Mouse (Mus musculus): ENCODE measurements around the gene Mlf1. TPM values are rescaled to one million over a fixed set of nuclear protein-coding genes. Genes with fewer than 3 reads are reported as not detected.
A peak's percentile ranks its signal among the peaks of the same experiment; 100 is the strongest.

Mlf1 gene
- 6.7 TPM for polyA plus RNA-seq (2021)

DNA sequence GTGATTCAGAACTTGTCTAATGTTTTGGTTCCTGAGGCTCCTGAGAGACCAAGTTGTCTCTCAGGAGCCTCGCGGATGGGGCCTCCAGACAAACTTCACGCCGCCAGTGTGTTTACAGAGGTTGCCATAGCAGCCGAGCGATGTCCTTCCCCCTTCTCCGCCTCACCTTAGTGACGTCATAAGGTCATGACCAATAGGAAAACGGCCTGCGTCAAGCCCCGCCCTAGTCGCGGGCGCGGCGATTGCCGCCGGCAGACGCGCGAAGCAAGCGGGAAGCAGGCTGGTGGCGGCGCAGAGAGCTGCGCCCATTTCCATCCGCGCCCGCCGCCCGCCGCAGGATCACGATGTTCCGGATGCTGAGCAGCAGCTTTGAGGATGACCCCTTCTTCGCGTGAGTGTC lies at the start of gene Mlf1:
TSS of gene Mlf1 (plus strand) at position 226 of the 400 bp plus-strand sequence.
- in situ Hi-C loops (cut with MboI; ENCODE audit: low pct_unique_long_range_greater_than_20kb): no loop called here
- H3K27me3 ChIP-seq: peaks cover 35% of the 10 kb centered on the region
- peak; percentile 83 for DNase-seq (ENCODE audit: low read depth, low spot score)
- POLR2A ChIA-PET: interaction anchor here (0.7 to 1.5 kb wide), 4 partner anchors 56 to 799 kb away, joined by 3 to 6 read pairs (median 4); partner anchors contain the start of gene Gfm1
- CTCF ChIA-PET: no interaction called here
- peak; percentile 92 for ATAC-seq
- no peak for TF ChIP-seq CTCF (IDR thresholded peaks at IDR 0.05)

DNA sequence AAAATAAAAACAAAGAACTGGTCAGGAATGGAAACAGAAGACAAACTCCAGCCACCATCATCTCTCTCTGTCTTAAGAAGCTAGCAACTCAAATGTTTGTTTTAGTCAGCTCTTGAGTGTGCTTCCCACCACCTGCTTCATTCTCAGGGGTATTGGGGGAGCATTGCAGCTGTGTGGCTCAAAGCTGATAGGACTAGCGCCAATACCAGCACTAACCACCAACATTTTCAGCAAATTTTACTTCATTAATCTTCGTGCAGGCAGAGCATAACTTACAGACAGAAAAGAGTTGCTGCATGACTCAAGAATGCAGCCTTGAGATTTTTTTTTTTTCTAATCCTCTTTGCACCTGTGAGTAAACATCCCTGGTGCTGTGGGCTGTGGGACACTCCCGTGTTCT lies 34.3 kb upstream of the Mlf1 start:
- ATAC-seq: no peak
- no peak for DNase-seq (ENCODE audit: low read depth, low spot score)
- ChIA-PET POLR2A (no interaction called here), CTCF (interaction anchor here (0.8 to 2.1 kb wide), 2 partner anchors 35 to 931 kb away, joined by 3 to 4 read pairs; no protein-coding TSS in a partner anchor)
- TF ChIP-seq CTCF (IDR thresholded peaks at IDR 0.05): no peak
- H3K27me3 ChIP-seq: no peaks in the 10 kb centered on the region
- in situ Hi-C loops (cut with MboI; ENCODE audit: low pct_unique_long_range_greater_than_20kb): no loop called here

GRCm38 (mm10) chr3:67340921-67341320 lies 33.0 kb upstream of the Mlf1 start:
- ATAC-seq: no peak
- ChIA-PET CTCF (interaction anchor here (1.0 to 2.1 kb wide), 2 partner anchors 8 to 932 kb away, joined by 4 read pairs; no protein-coding TSS in a partner anchor), POLR2A (no interaction called here)
- in situ Hi-C loops (cut with MboI; ENCODE audit: low pct_unique_long_range_greater_than_20kb): loop anchor here (5.0 to 10.0 kb wide), 4 partner anchors 356 to 1336 kb away; partner anchors contain the start of genes Rsrc1 and Shox2
- TF ChIP-seq CTCF (IDR thresholded peaks at IDR 0.05): no peak
- no peak for DNase-seq (ENCODE audit: low read depth, low spot score)
- no peaks in the 10 kb centered on the region for H3K27me3 ChIP-seq

- ChIA-PET POLR2A (no interaction called here), CTCF (interaction anchor here (0.9 to 4.0 kb wide), 13 partner anchors 9 to 1050 kb away, joined by 3 to 23 read pairs (median 7); partner anchors contain the start of gene Gfm1)
- no peaks in the 10 kb centered on the region for H3K27me3 ChIP-seq
- ATAC-seq (peak; percentile 47), DNase-seq (ENCODE audit: low read depth, low spot score) (no peak)
- TF ChIP-seq CTCF (IDR thresholded peaks at IDR 0.05): peak; percentile 77
- in situ Hi-C loops (cut with MboI; ENCODE audit: low pct_unique_long_range_greater_than_20kb): loop anchor here (5.0 to 10.0 kb wide), 4 partner anchors 358 to 1338 kb away; partner anchors contain the start of genes Rsrc1 and Shox2
These were observed 30.8 kb upstream of the Mlf1 start for GRCm38 (mm10) chr3:67343004-67343662.

DNA sequence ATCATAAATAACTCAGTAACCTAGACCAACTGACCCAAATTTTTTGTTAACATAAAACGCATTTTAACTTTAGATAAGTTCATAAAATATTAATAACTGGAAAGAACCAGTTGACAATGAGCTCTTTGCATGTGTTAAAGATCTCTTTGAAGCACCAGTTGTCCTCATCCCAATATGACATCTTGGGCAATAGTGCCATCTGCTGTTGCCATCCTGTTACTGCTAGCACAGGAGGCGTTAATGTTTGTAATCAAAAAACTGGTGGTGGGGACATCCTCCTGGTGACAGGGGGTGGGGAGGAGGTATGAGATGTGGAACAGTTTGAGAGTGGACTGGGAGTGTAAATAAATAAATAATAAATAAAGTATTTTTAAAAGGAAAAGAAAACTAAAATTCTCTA lies 29.3 kb upstream of the Mlf1 start:
- ATAC-seq (peak; percentile 57), DNase-seq (ENCODE audit: low read depth, low spot score) (no peak)
- TF ChIP-seq CTCF (IDR thresholded peaks at IDR 0.05): peak; percentile 97
- ChIA-PET POLR2A (interaction anchor here (0.6 kb wide), 1 partner anchor 1043 kb away, joined by 3 read pairs; no protein-coding TSS in a partner anchor), CTCF (interaction anchor here (0.7 to 4.0 kb wide), 17 partner anchors 8 to 1013 kb away, joined by 3 to 23 read pairs (median 4); partner anchors contain the start of gene Gfm1)
- H3K27me3 ChIP-seq: no peaks in the 10 kb centered on the region
- in situ Hi-C loops (cut with MboI; ENCODE audit: low pct_unique_long_range_greater_than_20kb): loop anchor here (5.0 to 10.0 kb wide), 4 partner anchors 360 to 1340 kb away; partner anchors contain the start of genes Rsrc1 and Shox2

DNA sequence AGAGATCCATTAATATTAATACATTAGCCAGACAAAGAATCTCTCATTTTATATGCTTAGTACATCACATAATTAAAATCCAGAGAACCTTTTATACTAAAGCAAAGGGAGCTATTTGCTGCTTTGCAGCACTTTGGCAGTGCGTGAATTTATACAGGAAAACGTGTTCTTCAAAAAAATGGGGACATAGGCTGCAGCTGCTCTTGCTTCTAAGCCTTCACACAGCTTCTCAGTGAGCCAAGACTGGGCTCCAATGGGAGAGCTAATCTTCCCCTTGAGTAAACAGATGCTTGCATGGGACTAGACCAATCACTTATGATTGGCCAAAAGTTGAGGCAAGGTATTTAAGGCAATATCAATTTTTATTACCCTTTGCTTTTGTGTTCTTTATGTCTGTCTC lies 27.2 kb upstream of the Mlf1 start:
- DNase-seq (ENCODE audit: low read depth, low spot score) (no peak), ATAC-seq (no peak)
- TF ChIP-seq CTCF (IDR thresholded peaks at IDR 0.05): no peak
- ChIA-PET POLR2A (interaction anchor here (0.8 kb wide), 1 partner anchor 933 kb away, joined by 4 read pairs; no protein-coding TSS in a partner anchor), CTCF (interaction anchor here (1.0 to 1.7 kb wide), 7 partner anchors 9 to 937 kb away, joined by 3 to 4 read pairs (median 4); partner anchors contain the start of gene Gfm1)
- H3K27me3 ChIP-seq: no peaks in the 10 kb centered on the region
- in situ Hi-C loops (cut with MboI; ENCODE audit: low pct_unique_long_range_greater_than_20kb): loop anchor here (10.0 kb wide), 2 partner anchors 362 to 1342 kb away; partner anchors contain the start of genes Rsrc1 and Shox2

GRCm38 (mm10) chr3:67351406-67352127 lies 22.3 kb upstream of the Mlf1 start:
- ChIA-PET CTCF (interaction anchor here (0.6 to 4.8 kb wide), 14 partner anchors 8 to 1128 kb away, joined by 3 to 56 read pairs (median 4); partner anchors contain the start of gene Gfm1), POLR2A (interaction anchor here (1.2 kb wide), 1 partner anchor 13 kb away, joined by 3 read pairs; no protein-coding TSS in a partner anchor)
- H3K27me3 ChIP-seq: no peaks in the 10 kb centered on the region
- in situ Hi-C loops (cut with MboI; ENCODE audit: low pct_unique_long_range_greater_than_20kb): loop anchor here (5.0 to 10.0 kb wide), 3 partner anchors 81 to 693 kb away; partner anchors contain the start of gene Gfm1
- ATAC-seq: peak; percentile 94
- DNase-seq (ENCODE audit: low read depth, low spot score): no peak
- no peak for TF ChIP-seq CTCF (IDR thresholded peaks at IDR 0.05)

DNA sequence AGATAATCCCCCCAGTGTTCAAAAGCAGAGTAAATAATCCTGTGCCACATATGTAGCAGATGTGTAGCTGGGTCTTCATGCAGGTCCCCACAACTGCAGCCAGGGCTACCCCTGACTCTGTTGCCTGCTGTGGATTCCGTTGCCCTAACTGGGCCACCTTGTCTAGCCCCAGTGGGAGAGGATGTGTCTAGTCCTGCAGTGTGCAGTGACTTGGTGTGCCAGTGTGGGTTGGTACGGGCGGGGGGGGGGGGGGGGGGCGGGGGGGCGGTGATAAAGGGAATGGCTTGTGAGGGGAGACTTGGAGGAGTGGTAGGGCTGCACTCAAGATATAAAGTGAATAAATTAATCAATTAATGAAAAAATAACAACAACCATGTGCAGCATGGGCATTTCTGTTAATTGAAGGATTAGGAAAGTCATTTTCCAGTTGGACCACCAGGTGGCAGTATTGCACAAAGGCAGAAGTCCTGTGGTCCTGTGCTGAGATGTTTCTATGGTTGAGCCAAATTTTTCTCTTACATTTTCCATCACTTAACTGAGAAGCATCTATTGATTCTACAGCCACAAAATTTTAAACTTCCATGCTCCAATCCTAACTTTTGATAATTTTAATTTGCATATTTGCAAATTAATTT lies 21.7 kb upstream of the Mlf1 start:
- in situ Hi-C loops (cut with MboI; ENCODE audit: low pct_unique_long_range_greater_than_20kb): loop anchor here (5.0 to 10.0 kb wide), 3 partner anchors 80 to 693 kb away; partner anchors contain the start of gene Gfm1
- ChIA-PET CTCF (interaction anchor here (1.0 to 4.8 kb wide), 13 partner anchors 9 to 1128 kb away, joined by 3 to 56 read pairs (median 4); partner anchors contain the start of gene Gfm1), POLR2A (interaction anchor here (1.2 kb wide), 1 partner anchor 12 kb away, joined by 3 read pairs; no protein-coding TSS in a partner anchor)
- H3K27me3 ChIP-seq: no peaks in the 10 kb centered on the region
- DNase-seq (ENCODE audit: low read depth, low spot score) (no peak), ATAC-seq (peak; percentile 66)
- peak; percentile 94 for TF ChIP-seq CTCF (IDR thresholded peaks at IDR 0.05)

DNA sequence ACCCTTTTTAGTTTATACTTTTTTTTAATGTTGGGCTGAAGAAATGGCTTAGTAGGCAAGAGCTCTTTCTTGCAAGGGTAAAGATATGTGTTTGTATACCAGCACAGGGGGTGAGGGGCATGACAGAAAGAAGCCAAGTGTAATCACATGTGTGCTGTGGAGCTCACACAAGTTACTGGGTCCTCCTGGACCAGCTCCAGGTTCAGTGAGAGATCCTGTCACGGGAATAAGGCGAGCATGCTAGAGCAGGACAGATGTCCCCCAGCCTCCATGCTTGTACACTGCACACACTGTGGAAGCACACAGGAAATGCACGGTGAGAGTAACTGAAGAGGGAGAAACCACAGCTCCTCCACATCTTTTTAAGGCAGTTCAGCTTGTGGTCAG lies 21.1 kb upstream of the Mlf1 start:
- no peak for TF ChIP-seq CTCF (IDR thresholded peaks at IDR 0.05)
- ChIA-PET POLR2A (interaction anchor here (1.2 kb wide), 1 partner anchor 11 kb away, joined by 3 read pairs; no protein-coding TSS in a partner anchor), CTCF (interaction anchor here (1.0 to 4.8 kb wide), 9 partner anchors 10 to 1021 kb away, joined by 3 to 56 read pairs (median 9); partner anchors contain the start of gene Gfm1)
- no peak for DNase-seq (ENCODE audit: low read depth, low spot score)
- in situ Hi-C loops (cut with MboI; ENCODE audit: low pct_unique_long_range_greater_than_20kb): loop anchor here (5.0 to 10.0 kb wide), 3 partner anchors 80 to 692 kb away; partner anchors contain the start of gene Gfm1
- H3K27me3 ChIP-seq: no peaks in the 10 kb centered on the region
- ATAC-seq: no peak

Data from Patski (cell line).